Mouse (Mus musculus) granulocyte monocyte progenitor cell, adult 5-6 weeks (primary cell): ENCODE data around the gene Rbm38. TPM values are rescaled to one million over a fixed set of nuclear protein-coding genes. Genes with fewer than 3 reads are reported as not detected.

Source experiments
- ATAC-seq: replicated peaks from 2 replicates; pipeline ENCODE4 v1.8.0; 2016; ENCODE audit warnings: mild to moderate bottlenecking, moderate TSS enrichment, inconsistent platforms; ENCODE audit not compliant: poor library complexity, severe bottlenecking
- total RNA-seq, 2 experiments: library from RNA; stranded (forward) in 1 of 2; stranded (reverse) in 1 of 2; fragments of 200-712, 200-1000 nt in 1 of 2; fragments of >200 nt in 1 of 2; fragmentation: Nextera tagmentation in 1 of 2; gene quantifications; 2 replicates each; pipeline ENCODE4 v1.2.3; 2014 to 2017

Gene Rbm38
- total RNA-seq, 2 experiments from 2014 or later: 60.4 to 197 TPM

DNA sequence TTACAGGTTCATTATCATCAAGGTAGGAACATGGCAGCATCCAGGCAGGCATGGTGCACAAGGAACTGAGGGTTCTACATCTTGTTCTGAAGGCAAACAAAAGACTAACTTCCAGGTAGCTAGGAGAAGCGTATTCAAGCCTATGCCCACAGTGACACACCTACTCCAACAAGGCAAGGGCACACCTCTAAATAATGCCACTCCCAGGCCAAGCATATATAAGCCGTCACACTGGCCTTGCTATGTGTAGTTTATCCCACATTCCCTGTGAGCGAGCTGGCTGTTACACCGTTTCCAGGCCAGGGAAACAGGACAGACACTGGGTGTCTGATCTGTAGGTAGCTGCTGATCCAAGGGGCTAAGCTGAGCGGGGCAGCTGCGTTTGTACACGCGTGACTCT is 8.9 kb upstream of the Rbm38 start:
- no peak for ATAC-seq

GRCm38 (mm10) chr2:173014741-173015287 is 5.5 kb upstream of the Rbm38 start:
- no peak for ATAC-seq

DNA sequence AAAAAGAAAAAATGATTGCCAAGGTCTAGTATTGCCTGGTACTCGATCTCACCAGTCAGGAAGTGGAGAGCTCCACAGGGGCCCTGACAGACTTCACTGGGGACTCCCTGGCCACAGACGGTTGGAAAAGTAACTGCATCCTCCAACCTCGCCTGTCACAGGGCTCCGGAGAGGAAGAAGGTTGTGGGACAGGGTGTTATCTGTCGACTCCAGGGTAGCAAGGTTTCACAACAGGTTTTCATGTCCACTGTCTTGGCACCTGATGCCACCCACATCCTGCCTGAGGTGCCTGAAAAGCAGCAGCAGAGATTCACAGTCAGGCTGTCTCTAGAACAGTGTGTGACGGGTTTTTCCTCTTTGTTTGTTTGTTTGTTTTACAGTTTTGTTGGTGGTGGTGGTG is 2.4 kb upstream of the Rbm38 start:
- peak; percentile 51 for ATAC-seq

GRCm38 (mm10) chr2:173018618-173019017 is 1.7 kb upstream of the Rbm38 start:
- peak; percentile 21 for ATAC-seq

DNA sequence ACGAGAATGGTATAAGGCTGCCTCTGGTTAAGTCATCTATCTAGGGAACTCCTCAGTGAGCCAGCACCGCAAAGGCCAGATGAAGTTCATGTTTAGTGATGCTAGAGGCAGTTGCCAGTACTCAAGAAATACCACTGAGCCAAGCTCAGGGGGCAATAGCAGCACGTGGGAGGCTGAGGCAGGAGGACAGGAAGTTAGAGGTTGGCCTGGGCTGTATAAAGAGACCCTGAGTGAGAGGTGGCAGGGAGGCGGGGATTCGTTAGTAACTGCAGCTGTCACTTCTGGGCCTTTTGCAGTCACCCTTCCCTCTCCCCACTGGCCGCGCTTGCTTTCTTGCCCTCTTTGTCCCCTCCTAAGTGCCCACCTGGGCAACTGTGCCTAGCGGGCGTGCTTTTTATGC is 976 bp upstream of the Rbm38 start:
- peak; percentile 15 for ATAC-seq

- ATAC-seq: peak; percentile 47
These were observed 508 bp upstream of the Rbm38 start for GRCm38 (mm10) chr2:173019790-173020189.

DNA sequence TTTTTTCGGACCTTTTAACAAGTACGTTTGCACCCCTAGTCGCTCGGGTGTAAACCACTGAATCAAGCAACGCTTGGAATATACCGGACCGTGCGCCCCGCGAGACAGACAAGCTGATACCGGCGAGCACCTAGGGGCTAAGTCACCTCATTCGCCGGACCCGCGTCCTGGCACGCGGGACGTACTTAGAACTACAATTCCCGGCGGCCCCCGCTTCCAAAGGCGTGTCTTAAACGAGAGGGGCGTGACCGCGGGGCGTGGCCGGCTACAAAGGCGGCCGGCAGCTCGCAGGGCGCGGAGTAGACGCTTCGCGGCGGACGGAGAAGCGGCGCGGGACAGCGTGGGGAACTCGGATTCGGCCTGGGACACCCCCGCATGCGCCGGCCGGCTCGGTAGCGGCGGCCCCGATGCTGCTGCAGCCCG is 1.3 kb downstream of the Rbm38 start:
- ATAC-seq: peak; percentile 32

DNA sequence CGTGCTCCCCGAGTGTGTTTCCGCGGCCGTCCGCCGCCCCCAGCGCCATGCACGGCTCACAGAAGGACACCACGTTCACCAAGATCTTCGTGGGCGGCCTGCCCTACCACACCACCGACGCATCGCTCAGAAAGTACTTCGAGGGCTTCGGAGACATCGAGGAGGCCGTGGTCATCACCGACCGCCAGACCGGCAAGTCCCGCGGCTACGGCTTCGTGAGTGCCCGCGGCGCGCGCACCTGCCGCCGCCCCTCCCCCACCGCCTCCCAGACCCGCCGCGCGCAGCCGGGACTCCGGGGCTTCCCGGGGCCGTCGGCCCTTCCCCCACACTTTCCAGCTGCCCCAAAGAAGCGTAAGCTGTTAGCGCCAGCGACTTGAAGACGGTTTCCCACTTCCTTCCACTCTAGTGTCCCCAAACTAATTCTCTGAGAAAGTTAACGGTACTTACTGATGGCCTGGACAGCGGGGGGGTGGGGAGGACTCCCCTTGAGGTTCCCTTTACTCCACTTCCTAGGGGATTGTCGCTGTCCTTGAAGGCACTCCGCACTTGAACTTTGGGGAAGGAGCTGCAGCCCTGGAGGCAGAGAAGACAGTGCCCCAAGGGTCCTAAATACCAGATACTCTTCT is 1.9 kb downstream of the Rbm38 start:
- ATAC-seq: 0 out of 2 replicates have a peak, but pooled peaks have one; percentile 0

DNA sequence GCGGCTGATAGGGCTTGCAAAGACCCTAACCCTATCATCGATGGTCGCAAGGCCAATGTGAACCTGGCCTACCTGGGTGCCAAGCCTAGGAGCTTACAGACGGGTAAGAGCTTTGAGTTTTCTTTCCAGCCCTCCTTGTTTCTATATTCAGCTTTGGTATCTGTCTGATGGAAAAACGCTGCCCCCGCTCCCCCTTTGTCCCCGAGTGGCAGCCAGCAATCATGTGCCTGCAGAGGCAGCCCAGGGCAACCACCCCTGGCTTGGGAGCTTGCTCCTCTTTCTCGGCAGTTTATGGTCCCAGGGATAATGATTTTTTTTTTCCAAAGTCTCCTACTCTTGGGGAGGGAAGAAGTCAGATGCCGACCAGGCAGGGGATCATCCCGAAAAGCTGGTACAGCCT is 2.5 kb downstream of the Rbm38 start:
- ATAC-seq: no peak

DNA sequence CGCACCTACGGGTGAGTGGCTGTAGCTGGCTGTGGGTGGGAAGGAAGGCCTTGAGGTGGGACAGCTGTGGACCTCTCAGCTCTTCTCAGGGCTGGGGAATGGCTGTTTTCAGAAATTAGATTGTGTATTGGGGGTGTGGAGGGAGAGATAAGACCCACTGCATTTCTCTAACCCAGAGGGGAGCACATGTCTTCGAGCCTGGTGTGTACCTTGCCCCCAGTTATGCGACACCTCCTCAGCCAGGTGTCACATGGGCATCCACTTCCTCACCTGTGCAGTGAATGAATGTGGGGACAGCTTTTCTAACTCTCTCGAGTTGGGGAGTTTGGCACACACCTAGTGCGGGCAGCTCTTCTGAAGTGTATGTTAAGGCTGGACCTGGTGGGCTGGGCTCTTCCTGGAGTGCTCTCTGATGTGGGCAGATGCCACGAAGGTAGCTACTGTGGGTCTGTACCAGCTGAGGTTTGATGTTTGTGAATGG is 3.1 kb downstream of the Rbm38 start:
- no peak for ATAC-seq

DNA sequence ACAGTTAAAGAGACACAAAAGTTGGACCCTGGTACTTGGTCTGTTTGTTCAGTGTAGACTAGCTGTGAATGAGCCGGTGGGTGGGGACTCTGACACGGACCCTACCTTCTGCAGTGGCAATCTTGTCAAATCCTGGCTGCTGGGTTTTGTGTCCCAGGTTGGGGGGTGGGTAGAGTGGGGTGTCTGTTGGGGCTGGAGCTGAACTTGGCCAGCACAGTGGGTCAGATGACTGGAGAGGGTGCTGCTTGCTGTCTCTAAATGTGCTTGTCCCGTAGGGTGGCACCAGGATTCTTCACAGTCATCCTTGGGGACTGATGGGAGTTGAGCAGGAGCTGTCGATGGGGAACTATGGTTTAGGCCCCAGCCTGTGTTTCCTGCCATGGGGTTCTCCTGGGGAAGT is 3.7 kb downstream of the Rbm38 start:
- no peak for ATAC-seq

DNA sequence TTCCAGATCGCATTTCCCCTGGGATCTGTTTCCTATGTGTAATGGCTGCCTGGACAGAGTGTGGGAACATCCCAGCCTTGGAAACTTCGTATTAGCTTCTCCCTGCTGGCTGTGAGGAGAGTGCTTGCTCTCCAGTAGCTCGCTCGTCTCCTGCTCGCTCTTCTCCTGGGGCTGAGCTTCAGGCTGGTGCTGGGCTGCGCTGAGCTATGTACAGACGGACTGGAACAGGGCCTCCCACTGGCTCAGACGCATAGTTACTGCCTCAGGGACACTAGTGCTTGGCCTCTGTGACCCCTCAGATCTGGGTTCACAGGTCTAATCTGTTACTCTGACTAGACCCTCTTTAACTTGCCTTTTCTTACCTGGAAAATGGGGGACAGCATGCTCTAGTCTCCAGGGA is 4.1 kb downstream of the Rbm38 start:
- no peak for ATAC-seq

GRCm38 (mm10) chr2:173024938-173025337 is 4.6 kb downstream of the Rbm38 start:
- ATAC-seq: no peak

DNA sequence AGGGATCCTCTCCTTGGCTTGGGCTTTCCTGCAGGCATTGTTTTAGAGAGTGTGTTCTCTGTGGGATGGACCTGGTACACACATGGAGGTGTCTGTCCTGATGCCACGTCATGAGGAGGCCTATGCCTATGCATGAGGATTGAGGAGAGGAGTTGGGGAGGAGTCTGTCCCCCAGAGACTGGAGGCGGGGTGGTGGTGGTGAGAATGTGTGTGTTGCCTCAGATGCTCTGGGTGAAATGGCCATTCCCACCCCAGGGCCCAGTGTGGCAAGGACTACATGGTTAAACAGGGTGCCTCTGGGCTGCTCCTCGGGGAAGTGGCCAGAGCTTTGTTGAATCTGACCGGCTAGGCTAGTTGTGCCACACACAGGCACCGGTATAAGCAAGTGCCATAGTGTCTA is 6.0 kb downstream of the Rbm38 start:
- peak; percentile 16 for ATAC-seq

DNA sequence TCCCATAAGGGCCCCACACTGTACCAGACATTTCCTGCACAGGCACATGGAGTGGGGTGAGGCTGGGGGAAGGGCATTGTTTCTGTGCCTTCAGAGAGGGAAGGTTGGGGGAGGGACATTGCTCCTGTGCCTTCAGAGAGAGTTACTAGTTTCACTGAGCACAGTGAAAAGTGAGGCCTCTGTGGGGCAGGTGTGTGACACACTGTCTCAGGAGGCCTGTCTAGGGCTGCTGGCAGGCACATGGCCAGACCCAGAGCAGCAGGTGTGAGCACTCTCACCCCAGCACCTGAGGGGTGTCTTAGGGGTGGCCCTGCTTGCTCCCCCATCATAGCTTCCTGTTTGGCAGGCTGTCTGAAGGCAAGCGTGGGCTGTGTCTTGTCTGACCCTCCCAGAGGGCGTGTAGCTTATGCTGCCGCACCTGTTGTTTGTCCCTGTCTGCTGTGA is 6.4 kb downstream of the Rbm38 start:
- no peak for ATAC-seq

GRCm38 (mm10) chr2:173027169-173027823 is 7.0 kb downstream of the Rbm38 start:
- ATAC-seq: no peak

GRCm38 (mm10) chr2:173027824-173028495 is 7.7 kb downstream of the Rbm38 start:
- ATAC-seq: no peak

DNA sequence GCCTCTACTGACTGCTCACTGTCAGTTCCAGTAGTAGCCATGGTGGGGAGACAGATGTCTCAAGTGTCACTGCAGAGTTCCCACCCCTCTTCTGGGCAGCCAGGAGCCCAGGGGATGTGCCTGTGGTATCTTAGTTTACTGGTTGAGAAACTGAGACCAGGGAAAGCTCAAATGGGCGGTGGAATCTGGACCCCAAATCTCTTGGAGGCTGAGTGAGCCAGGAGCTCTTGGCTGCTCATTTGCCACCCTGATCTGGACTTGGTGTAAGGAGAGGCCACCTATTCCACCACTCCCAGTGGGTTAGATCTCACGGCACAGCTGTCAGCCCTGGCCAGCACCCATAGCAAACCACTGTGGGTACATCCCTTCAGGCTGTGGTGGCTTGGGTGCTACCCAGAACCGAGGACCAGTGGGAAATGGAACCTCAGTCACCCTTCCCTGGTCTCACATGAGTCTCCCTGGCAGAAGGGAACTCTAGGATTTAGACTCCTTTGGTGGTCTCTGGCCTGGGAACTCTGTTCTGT is 8.3 kb downstream of the Rbm38 start:
- no peak for ATAC-seq

- ATAC-seq: no peak
These were observed 10.5 kb downstream of the Rbm38 start for GRCm38 (mm10) chr2:173030591-173031338.

GRCm38 (mm10) chr2:173033531-173033930 is 13.2 kb downstream of the Rbm38 start:
- ATAC-seq: no peak
